In the genomic region with DNA sequence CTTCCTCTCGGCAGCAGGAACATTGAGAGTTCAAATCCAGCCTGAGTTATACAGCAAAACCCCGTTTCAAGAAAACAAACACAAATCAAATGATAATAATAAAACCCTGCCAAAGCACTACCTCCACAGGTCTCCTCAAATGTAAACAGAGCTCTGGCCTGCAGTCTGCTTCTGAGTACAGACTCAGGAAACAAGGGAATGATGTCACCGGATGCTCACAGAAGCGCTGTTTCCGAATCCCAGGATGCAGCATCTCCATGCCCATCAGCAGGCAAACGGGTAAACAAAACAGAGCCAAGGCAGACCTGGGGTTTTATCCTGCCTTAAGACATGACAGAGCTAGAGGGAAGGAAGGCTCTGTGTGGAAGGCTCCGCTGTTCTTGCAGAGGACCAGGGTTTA, we compare ENCODE assay signal across 15 mouse cellular contexts. TPM values are rescaled to one million over a fixed set of nuclear protein-coding genes. Genes with fewer than 3 reads are reported as not detected.
A peak's percentile ranks its signal among the peaks of the same experiment; 100 is the strongest.
DNase-seq lines count a peak whose midpoint lies in the region; ATAC-seq and TF ChIP-seq lines count a peak whose summit lies in the region.
"Had no signal": no experiment of that assay in that cellular context is flagged by ENCODE, and none has a peak within 500 bp of the region (broad histone marks: within the 10 kb centered on the region; RNA-seq: fewer than 3 reads in every experiment).

No protein-coding gene starts in this region.

- TF ChIP-seq CTCF in liver, adult 2 months (IDR thresholded peaks at IDR 0.05; ENCODE audit: low read depth, low read length): no peak

- intact Hi-C loops in left cerebral cortex, postnatal 10 days (cut with DNase I): no loop called here

- no peak for DNase-seq in heart, adult 8-10 months (ENCODE audit: low spot score)
- DNase-seq in liver, adult 2 months (ENCODE audit: extremely low read depth, low read depth, low spot score): no peak
- no peak for DNase-seq in liver
- peak; percentile 29 for DNase-seq in ZHBTc4 (ENCODE audit: low read depth, low spot score)
- peak; percentile 68 for DNase-seq in lung, postnatal 25 days (ENCODE audit: low spot score)
- DNase-seq in left cerebral cortex, postnatal 10 days (ENCODE audit: extremely low spot score in 1 of 2, low spot score in 2 of 2): no peak
- DNase-seq: adrenal gland, adult 2 months; cerebellum, adult 2 months; gastrocnemius, postnatal 25 days; midbrain, embryonic 14.5 days had no signal

- TF ChIP-seq POLR2A in liver, adult 2 months (IDR thresholded peaks at IDR 0.05; ENCODE audit: extremely low read depth, insufficient read depth, low read length): no peak

- H3K36me3 ChIP-seq in heart, embryonic 16.5 days (ENCODE audit: control insufficient read depth, insufficient read depth): no peaks in the 10 kb centered on the region
- H3K36me3 ChIP-seq in liver, adult 2 months (ENCODE audit: control insufficient read depth, insufficient read depth, low read length): no peaks in the 10 kb centered on the region
- H3K36me3 ChIP-seq: hindbrain, embryonic 13.5 days; limb, embryonic 12.5 days had no signal

- peaks cover 9% of the 10 kb centered on the region for H3K4me1 ChIP-seq in heart, embryonic 16.5 days (ENCODE audit: control insufficient read depth, insufficient read depth, low read length)
- H3K4me1 ChIP-seq in liver, adult 2 months (ENCODE audit: control insufficient read depth, insufficient read depth, low read length): peaks cover 48% of the 10 kb centered on the region

- peaks cover 3% of the 10 kb centered on the region; the same call in 1 of the 2 replicates for H3K79me2 ChIP-seq in liver, adult 2 months (ENCODE audit: control insufficient read depth, insufficient read depth, low read length)

- no peak overlapping the region for H3K4me3 ChIP-seq in heart, embryonic 16.5 days (ENCODE audit: low read length)
- H3K4me3 ChIP-seq in liver, adult 2 months (ENCODE audit: insufficient read depth, low read depth, low read length): no peak overlapping the region
- H3K4me3 ChIP-seq: erythroblast, embryonic 14.5 days; hindbrain, embryonic 13.5 days; limb, embryonic 12.5 days had no signal

- peak; percentile 50; the same call in 1 of the 2 replicates for ATAC-seq in heart, embryonic 16.5 days (replicated peaks; ENCODE audit: extremely low read depth, insufficient read depth, low FRiP score)
- ATAC-seq: CD4-positive, CD25-positive, alpha-beta regulatory T cell, adult 4 months had no signal

- no peak overlapping the region for H3K9ac ChIP-seq in heart, embryonic 16.5 days (ENCODE audit: low read length)
- no peak overlapping the region for H3K9ac ChIP-seq in liver, adult 2 months (ENCODE audit: low read depth, low read length)
- H3K9ac ChIP-seq: hindbrain, embryonic 13.5 days; limb, embryonic 12.5 days had no signal

- H3K4me2 ChIP-seq in heart, embryonic 16.5 days (ENCODE audit: low read depth, low read length): no peak overlapping the region
- H3K4me2 ChIP-seq: hindbrain, embryonic 13.5 days; limb, embryonic 12.5 days had no signal

- H3K27ac ChIP-seq in heart, embryonic 16.5 days (ENCODE audit: low read length): peak overlapping the region; percentile 46; the same call in 1 of the 2 replicates
- peak overlapping the region; percentile 25; the same call in 1 of the 2 replicates for H3K27ac ChIP-seq in liver, adult 2 months (replicated peaks; ENCODE audit: insufficient read depth, low read depth, low read length)
- H3K27ac ChIP-seq: hindbrain, embryonic 13.5 days had no signal

- no peaks in the 10 kb centered on the region for H3K9me3 ChIP-seq in heart, embryonic 16.5 days (replicated peaks; ENCODE audit: control insufficient read depth, low read length)
- H3K9me3 ChIP-seq: hindbrain, embryonic 13.5 days; limb, embryonic 12.5 days had no signal

- 50% methylated on average over 7 of the region's 7 CpGs for WGBS in heart, embryonic 16.5 days
- WGBS in liver, adult 2 months: 24% methylated on average over 7 of the region's 7 CpGs

- no peaks in the 10 kb centered on the region for H3K27me3 ChIP-seq in heart, embryonic 16.5 days (ENCODE audit: control insufficient read depth, insufficient read depth, low read length)
- H3K27me3 ChIP-seq in liver, adult 2 months (ENCODE audit: control insufficient read depth, insufficient read depth, low read length): no peaks in the 10 kb centered on the region

RNA-seq across cellular contexts. Expression of a gene that starts 7.9 kb away (rescaled TPM):
- polyA plus RNA-seq in heart, embryonic 16.5 days (2015; fragmentation: Nextera tagmentation; extraction: Ambion mirVana): 16.9 and 17.2 TPM in 2 replicates
- 10 to 100 TPM; 10.9 to 20.2 (median 11.9) TPM for total RNA-seq in heart, adult 8-10 months (2022)
- 13.0 and 14.9 TPM in 2 replicates for total RNA-seq in liver, adult 2 months (2014; rRNA removed)
- 57.0 and 80.1 TPM in 2 replicates for polyA plus RNA-seq in liver, adult 2 months (2012; rRNA removed)
- 1 to 10 TPM; 2.4 to 2.6 TPM for total RNA-seq in left cerebral cortex, postnatal 10 days (2021)
- polyA plus RNA-seq: CD4-positive, CD25-positive, alpha-beta regulatory T cell, adult 4 months had no signal

RNA-seq across cellular contexts. Expression of a gene that starts 13.6 kb away (rescaled TPM):
- 223 and 247 TPM in 2 replicates for polyA plus RNA-seq in heart, embryonic 16.5 days (2015; fragmentation: Nextera tagmentation; extraction: Ambion mirVana)
- 100 to 1,000 TPM; 170 to 189 (median 183) TPM for total RNA-seq in heart, adult 8-10 months (2022)
- 50.3 and 60.2 TPM in 2 replicates for total RNA-seq in liver, adult 2 months (2014; rRNA removed)
- 395 and 460 TPM in 2 replicates for polyA plus RNA-seq in liver, adult 2 months (2012; rRNA removed)
- 10 to 100 TPM; 75.3 to 76.8 TPM for total RNA-seq in left cerebral cortex, postnatal 10 days (2021)

RNA-seq across cellular contexts. Expression of a gene that starts 29.0 kb away (rescaled TPM):
- 3.3 and 5.6 TPM in 2 replicates for polyA plus RNA-seq in heart, embryonic 16.5 days (2015; fragmentation: Nextera tagmentation; extraction: Ambion mirVana)
- total RNA-seq in heart, adult 8-10 months (2022): 10 to 100 TPM; 11.1 to 17.3 (median 13.8) TPM
- 1.9 and 2.0 TPM in 2 replicates for total RNA-seq in liver, adult 2 months (2014; rRNA removed)
- 3.1 and 5.5 TPM in 2 replicates for polyA plus RNA-seq in liver, adult 2 months (2012; rRNA removed)
- 100 to 1,000 TPM; 102 to 120 TPM for total RNA-seq in left cerebral cortex, postnatal 10 days (2021)

RNA-seq across cellular contexts. Expression of a gene that starts 40.6 kb away (rescaled TPM):
- 5.9 and 13.3 TPM in 2 replicates for polyA plus RNA-seq in heart, embryonic 16.5 days (2015; fragmentation: Nextera tagmentation; extraction: Ambion mirVana)
- 1 to 10 TPM in 2 of 4 experiments, under 1 TPM in 2; 0.84 to 2.6 (median 1.1) TPM for total RNA-seq in heart, adult 8-10 months (2022)
- total RNA-seq in liver, adult 2 months (2014; rRNA removed): 1.0 and 4.0 TPM in 2 replicates
- 1.4 and 4.0 TPM in 2 replicates for polyA plus RNA-seq in liver, adult 2 months (2012; rRNA removed)
- total RNA-seq in left cerebral cortex, postnatal 10 days (2021): 1 to 10 TPM; 5.1 to 5.6 TPM

RNA-seq across cellular contexts. Expression of a gene that starts 58.9 kb away (rescaled TPM):
- 3.3 and 3.5 TPM in 2 replicates for polyA plus RNA-seq in heart, embryonic 16.5 days (2015; fragmentation: Nextera tagmentation; extraction: Ambion mirVana)
- 1 to 10 TPM; 1.1 to 2.0 (median 1.5) TPM for total RNA-seq in heart, adult 8-10 months (2022)
- total RNA-seq in liver, adult 2 months (2014; rRNA removed): 54.6 and 199 TPM in 2 replicates
- 58.3 and 69.1 TPM in 2 replicates for polyA plus RNA-seq in liver, adult 2 months (2012; rRNA removed)
- 1 to 10 TPM; 1.6 to 2.2 TPM for total RNA-seq in left cerebral cortex, postnatal 10 days (2021)
- total RNA-seq: gastrocnemius, postnatal 25 days had no signal

Comparison
In these comparisons a context has a peak if more than half of its experiments do, and no peak if none do; other contexts are left out.
1. DNase-seq: peak in ZHBTc4 (single experiment) and lung, postnatal 25 days (single experiment); none in heart, adult 8-10 months (single experiment), liver, adult 2 months (single experiment), liver (single experiment) and left cerebral cortex, postnatal 10 days (0 of 2).
2. RNA of a gene that starts 29.0 kb away (total RNA-seq): 102 to 120 TPM in left cerebral cortex, postnatal 10 days; 11.1 to 17.3 TPM in heart, adult 8-10 months and 1.9 to 2.0 TPM in liver, adult 2 months; every median in the first group is over 4 times any median in the second.